21 mouse cellular contexts compared by ENCODE assay signal in genomic region chr12:92904382-92904781, GRCm38 (mm10).
"Had no signal": no experiment of that assay in that cellular context is flagged by ENCODE, and none has a peak within 500 bp of the region (broad histone marks: within the 10 kb centered on the region; RNA-seq: fewer than 3 reads in every experiment).

No protein-coding gene starts in this region.

- ATAC-seq: forebrain, embryonic 13.5 days; forebrain, embryonic 14.5 days; forebrain, embryonic 15.5 days; forebrain, embryonic 16.5 days; forebrain, postnatal 0 days had no signal

- DNase-seq: cerebellum, adult 8-10 months; cerebellum, adult 9-10 months; cerebellum, adult 9-11 months; cerebellum, postnatal 10 days; cerebellum, postnatal 14 days; cerebellum, postnatal 25 days; cerebellum, postnatal 36 days; embryo, embryonic 11 days; forebrain, postnatal 0 days; gastrocnemius, adult 2 months; gastrocnemius, postnatal 10 days; gastrocnemius, postnatal 14 days; gastrocnemius, postnatal 25 days; gastrocnemius, postnatal 36 days; heart, adult 11 months; heart, adult 18-20 months; heart, adult 2 months had no signal
